Mouse (Mus musculus): Measurements from ENCODE around the gene Arhgef28.

Gene Arhgef28

DNA sequence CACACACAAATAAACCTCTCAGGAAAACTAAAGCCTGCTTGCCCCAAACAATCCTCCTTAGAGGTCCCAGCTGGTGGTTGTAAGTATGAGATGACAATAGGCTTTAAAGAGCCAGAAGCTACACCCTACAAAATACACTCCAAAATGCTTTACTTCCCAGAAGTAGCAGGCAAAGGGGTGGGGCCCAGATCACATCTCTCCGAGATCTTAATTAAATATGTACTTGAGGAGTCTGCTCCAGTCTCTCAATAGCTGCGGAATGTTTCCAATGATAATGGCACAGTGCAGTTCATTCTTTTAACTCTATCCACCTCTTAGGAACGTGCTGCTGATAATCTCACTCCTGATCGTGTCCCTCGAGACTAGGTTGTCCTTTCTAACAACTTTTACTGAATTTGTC is 240.2 kb downstream of the Arhgef28 start:
- no peak for DNase-seq (ENCODE audit: low read depth, low spot score)

DNA sequence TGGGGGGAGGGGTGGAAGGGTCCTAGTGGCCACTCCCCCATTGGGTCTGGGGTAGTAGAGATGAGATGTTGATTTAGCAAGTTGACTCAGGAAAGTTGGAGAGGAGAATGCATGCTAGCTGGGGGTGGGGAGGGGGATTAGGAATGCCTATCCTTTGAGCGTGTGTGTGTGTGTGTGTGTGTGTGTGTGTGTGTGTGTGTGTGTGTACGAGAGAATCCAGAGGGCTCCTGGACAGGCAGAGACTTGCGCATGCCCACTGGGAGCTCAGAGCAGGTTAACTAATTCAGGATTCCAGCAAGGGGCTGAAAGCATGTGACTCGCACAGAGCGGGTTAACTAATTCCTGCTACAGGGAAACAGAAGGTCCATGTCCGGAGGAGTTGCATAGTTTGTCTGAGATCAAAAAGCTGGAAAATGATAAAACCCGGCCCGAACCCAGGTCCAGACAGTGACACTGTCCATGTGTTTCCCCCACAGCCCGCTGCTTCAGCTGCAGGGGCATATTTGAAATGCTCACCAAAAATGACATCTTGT is 241.3 kb downstream of the Arhgef28 start:
- DNase-seq (ENCODE audit: low read depth, low spot score), result no peak

DNA sequence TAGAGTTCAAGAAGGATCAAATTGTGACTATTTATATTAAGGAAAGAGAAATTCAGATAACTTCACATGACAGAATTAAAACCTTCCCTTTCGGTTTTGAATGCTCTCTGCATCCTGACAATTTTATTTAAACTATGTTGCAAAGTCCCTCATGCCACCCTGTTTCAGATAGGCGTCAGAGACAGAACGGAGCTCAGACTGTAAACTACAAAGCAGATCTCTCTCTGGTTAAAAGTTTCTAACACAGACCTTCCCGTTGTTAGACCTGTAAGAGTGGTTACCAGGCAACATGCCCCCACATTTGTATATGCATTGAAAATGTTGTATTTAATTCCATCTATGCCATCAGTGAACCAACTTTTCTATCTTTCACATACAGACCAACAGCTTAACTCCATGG is 246.1 kb downstream of the Arhgef28 start:
- no peak for DNase-seq (ENCODE audit: low read depth, low spot score)

DNA sequence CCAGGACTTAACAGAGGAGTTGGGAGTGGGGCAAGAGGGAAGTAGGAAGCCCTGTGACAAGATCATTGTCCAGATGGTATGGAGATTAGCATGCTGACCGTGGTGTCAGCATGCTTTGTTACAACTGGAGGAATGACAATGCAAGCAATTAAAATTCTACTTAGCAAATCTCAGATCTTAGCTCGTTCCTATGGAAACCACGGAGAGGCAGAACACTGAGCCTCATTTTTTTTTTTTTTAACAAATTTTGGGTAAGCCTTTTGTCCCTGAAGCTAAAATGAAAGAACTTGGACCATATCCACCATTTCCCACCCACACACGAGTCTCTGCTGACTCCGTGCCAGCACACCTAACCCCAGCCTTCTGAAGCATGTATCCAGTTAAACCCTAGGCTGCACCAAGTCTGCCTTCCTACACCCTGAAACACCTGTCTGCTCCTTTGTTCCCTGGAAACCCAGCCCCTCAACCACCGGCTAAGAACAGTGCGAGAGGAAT is 246.8 kb downstream of the Arhgef28 start:
- DNase-seq (ENCODE audit: low read depth, low spot score), result peak; percentile 55

DNA sequence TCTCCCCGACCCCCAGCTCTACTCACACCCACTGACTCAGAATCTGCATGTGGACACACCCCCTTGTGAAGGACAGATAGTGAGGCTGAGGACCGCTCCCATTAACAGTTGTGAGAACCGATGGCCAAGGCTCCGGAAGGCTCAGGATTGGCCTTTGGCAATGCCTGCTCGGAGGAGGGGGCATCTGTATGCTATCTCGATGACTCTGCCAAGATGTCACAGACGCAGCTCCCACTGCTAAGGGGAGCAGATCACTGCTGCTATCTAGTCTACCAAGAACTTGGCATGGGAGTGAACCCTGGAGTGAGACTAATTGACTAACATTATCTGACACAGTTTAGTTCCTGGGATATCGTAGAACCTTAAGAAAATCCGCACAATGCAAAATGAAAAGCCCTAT is 250.5 kb downstream of the Arhgef28 start:
- DNase-seq (ENCODE audit: low read depth, low spot score), result no peak

DNA sequence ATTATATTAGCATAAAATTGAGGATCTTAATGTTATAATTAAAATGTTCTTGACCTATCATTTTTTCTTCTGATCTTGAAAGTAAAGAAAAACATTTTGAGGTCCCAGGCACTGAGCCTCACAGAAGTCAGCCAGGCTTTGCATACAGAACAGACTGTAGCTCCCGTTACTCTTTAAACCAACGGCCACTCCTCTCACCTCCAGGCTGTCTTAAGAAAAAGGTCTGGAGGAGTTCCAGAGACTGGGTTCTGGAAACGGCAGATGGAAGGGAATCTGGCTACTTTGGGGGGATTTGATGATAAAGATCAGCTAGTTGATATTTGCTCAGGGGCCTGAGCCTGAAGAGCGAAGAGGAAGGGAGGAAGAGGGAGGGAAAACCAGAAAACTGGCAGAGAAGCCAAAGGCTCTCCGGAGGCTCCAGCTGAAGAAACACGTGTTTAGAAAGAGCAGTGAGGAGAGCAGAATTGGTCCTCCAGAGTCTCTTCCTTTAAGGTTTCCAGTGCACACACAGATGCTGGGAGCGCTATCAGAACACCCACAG is 251.2 kb downstream of the Arhgef28 start:
- DNase-seq (ENCODE audit: low read depth, low spot score), result no peak

DNA sequence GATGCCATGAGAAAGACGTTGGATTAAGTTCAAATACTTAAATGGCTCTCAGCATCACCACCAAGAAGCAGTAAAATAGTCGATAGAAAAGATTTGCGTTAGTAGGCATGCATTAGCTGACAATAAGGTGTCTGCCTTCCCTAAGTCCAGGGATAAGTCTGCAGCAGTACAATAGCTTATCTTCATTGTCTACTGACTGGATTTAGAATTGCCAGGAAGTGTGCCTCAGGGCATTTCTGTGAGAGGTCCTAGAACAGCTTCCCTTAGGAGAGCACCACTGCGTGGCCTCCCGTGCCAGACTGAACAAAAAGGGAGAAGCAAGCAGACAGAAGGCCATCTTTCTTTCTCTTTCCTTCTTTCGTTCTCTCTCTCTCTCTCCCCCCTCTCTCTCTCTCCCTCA is 252.2 kb downstream of the Arhgef28 start:
- no peak for DNase-seq (ENCODE audit: low read depth, low spot score)

DNA sequence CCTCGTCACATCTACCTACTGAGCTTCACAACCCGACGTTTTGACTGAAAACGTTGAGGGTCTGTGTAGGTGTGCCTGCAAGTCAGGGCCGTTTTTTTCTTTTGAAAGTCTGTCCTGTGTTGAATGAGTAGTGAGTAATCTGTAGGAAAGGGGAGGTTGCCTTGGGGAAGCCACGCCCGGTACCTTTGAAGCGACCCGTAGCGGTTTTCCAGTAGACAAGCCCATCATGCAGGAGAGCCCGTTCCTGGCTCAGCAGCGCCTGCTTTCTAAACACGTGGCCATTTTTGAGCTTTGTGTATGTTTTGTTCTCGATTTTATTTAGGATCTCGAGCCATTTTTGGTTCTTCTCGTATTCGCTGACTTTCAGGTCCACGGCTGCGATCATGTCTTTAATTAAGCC is 252.7 kb downstream of the Arhgef28 start:
- no peak for DNase-seq (ENCODE audit: low read depth, low spot score)

DNA sequence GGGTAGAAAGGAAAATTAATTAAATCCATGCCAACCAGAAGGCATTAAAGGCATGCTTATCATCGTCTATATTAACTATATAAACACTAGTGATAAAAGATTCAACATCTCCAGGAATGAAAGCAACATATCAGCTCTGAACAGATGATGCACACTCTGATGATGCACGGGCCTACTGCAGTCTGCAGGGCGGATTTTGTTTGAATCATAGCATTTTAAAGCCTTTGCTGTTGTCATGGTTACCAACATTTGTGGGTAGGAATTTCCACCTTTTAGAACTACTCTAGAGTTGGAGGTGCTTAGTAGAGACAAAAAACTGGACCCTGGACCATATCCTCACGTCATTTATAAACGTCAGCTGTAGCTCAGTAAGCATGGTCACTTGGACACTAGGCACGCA is 257.4 kb downstream of the Arhgef28 start:
- no peak for DNase-seq (ENCODE audit: low read depth, low spot score)

DNA sequence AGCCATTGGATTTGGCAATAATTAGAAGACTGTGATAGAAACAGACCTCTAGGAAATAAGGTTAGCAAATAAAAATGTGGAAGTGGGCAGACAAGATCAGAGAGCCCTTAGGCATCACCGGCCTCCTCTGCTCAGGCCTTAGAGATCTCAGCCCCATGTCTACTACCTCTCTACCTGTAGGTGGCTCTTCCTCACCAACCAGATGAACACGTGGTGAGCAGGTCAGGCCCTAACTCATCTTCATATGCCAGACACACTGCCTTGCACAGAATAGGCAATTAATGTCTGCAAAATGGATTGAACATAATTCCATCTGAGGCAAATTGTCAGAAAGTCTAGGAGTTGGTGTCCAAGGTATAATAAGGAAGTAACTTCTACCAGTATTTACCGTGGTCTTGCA is 258.6 kb downstream of the Arhgef28 start:
- DNase-seq (ENCODE audit: low read depth, low spot score), result no peak

DNA sequence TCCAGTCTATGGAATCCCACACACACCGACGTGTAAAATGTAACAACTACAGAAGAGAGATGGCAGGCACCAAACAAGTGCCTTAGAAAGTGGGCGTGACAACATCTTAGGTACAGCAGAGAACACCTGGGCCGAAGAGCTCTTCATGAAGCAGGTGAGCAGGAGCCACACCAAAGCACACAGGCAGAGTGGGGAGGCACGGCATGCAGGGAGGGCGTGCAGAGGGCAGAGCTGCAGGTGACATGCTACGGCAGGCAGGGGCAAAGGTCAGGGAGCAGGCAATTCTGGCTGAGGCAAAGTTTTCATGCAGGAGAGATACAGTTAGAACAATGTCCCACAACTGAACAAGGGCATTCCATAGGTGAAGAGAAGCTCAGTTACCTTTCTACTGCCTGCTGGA is 259.8 kb downstream of the Arhgef28 start:
- no peak for DNase-seq (ENCODE audit: low read depth, low spot score)

DNA sequence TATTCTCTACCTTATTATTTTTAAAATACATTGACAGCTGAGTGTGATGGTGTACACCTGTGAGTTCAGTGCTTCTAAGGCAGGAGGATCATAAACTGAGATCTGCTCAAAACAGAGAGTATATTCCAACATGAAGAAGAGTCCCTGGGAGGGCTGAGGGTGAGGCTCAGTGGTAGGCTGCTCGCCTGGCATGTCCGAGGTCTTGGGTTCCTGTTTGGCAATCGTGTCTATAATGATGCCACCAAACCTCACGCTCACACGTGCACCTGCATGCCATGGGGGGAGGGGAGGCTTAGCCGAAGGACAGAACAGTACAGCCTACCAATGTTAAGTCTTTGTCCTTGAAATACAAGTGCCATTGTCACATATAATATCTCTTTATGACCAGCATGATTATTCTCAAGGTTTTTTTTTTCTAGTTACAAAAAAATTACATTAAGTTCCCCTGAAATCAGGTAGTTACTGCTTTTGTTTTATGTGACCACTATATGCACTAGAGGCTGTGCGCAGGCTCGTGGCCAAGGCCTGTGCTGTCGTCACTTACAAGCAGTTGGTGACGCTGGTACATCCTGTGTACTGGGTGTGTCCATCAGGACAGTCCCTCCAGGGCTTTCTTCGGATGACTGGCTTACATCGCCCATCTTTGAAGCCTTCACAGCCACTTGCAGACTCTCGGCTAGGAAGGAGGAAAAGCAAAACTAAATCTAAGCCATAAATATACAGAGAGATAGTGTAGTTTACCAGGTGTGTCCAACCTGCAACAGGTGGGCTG is 264.1 kb downstream of the Arhgef28 start:
- no peak for DNase-seq (ENCODE audit: low read depth, low spot score)

DNA sequence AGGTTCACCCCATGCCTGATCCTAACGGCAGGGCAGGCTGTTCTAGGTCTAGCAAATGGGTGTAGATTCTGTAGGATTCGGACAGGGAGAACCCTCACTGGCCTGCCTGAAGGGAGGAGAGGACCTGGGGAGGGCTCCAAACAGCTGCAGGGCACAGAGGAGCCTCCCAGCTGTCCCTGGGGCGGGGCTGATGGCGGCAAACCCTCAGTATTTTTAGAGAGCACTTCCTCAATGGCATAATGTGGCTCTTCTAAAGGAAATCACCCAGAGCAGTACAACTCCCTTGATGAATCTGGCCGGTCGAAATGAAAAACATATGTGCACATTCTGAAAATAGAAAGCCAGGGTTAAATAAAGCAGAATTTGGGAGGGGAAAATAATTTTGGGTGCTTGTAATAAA is 265.1 kb downstream of the Arhgef28 start:
- DNase-seq (ENCODE audit: low read depth, low spot score), result no peak

DNA sequence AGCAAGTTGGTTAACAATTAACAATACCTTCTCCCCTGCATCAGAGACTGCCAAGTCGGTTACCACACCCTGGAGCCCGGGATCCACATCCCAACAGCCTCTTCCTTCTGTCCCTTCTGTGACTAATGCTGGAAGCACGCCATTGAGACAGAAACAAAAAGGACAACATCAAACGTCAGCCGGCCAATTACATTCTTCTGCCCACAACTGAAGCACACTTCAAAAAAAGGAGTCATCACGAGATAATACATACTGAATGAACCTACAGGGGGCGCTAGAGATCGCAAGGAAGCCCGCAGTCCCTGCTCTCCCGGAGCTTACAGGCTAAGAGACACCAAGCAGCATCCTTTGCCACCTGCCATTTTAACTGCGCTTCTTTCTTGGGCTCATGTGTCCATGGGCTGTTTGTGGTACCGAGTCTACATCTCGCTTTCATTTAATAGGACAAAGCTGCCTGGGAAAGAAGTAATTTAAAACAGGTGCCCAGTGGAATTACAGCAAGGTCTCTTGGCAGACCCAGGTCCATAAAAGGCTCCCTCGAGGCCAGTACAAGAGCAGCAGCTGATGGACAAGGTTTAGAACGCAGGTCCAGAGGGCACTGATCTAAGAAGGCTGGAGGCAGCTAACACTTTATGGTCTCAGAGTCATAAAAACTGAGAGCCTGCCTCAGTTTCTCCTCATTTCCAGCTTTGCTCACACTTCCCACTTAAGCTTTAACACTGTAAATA is 266.6 kb downstream of the Arhgef28 start:
- no peak for DNase-seq (ENCODE audit: low read depth, low spot score)

DNA sequence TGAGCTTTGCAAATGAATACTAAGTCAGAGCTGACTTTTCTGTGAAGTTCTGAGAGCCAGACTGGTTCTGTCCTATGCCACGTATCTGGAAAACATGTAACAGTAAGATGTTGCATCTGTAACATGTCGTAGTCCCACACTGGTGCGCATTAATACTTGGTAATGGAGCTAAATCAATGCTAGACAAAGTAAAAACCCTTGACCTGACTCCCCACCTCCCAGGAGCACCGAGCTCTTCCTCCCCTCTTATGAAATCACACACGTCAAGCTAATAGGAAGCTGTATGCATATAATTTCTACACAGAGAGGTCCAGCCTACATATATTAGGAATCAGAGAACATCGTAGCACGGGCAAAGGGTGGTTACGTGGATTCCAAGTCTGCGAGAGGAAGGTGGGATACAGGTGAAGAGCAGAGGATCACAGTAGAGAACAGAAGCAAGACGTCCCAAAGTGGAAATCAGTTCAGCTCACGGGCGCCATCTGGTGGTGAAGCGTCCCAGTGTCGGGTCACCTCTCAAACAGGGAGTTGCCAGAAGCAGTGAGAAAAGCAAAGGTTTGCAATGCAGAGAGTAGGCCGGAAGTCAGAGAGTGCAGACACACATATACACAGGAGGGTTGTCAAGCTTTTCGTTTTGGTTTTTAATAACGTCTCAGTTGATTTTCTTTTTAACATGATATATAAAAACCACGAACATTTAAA is 267.5 kb downstream of the Arhgef28 start:
- peak; percentile 49 for DNase-seq (ENCODE audit: low read depth, low spot score)

DNA sequence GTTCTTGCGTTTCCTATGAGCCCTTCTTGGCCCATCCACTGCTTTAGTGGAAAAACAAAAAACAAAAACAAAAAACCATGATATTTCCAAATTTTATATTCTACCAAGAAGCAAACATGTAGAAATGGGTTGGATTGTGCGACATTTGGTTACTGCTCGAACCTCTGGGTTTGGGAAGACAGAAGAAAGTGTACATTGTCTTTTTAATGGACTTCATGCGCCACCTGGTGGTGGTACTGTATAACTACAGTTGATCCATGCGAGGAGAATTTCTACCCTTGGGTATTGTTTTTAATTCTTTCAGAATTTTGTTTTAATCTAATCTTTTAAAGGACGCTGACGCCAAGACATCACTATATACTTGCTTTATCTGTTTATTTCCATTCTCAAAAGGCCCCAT is 268.3 kb downstream of the Arhgef28 start:
- peak; percentile 46 for DNase-seq (ENCODE audit: low read depth, low spot score)

DNA sequence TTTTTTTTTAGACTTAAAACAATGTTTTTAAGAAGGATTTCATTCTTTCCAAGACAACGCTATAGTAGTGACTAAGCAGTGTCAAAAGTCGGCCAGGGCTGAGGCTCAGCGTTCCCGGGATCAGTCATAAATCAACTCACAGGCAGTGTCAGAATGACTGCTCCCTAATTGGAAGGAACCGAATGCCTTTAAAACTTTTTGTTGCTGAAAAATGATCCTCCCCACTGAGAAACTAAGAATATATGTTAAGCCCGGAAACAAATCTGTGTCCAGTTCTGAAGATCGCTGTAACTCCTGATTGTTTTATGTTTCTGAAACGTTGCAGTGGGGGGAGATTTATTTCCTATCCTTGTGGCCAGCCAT is 278.1 kb downstream of the Arhgef28 start:
- no peak for DNase-seq (ENCODE audit: low read depth, low spot score)

DNA sequence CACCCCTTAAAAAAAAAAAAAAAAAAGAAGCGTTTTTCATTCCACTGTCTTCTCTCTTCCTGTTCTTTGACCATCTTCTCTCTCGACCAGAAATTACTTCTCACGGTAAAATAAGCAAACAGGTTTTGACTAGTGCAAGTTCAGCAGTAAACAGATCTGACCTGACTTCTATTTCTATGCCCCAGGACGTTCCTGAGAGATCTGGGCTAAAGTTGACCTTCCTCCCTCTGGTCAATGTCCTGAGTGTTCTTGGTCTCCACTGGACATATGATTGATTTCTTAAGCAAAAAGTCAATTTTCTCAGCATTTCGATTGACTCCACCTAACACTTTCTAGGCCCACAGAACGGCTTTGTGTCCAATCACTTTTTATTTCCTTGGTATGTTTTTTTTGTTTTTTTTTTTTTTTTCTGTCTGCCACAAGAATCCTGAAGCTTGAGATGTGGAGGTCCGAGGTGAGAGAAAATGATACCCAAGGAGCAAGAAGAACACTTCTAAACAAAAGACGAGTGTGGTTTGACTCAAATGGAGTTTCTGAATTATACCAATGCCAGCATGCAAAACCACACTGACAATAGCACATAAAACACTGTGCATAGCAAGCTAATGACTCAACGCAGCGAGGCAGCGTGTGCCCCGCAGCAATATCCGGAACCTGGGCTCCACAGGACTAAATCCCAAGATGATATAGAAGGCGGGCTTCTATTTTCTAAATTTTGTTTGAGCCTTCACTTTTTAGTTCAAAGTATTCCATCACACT is 278.7 kb downstream of the Arhgef28 start:
- no peak for DNase-seq (ENCODE audit: low read depth, low spot score)

DNA sequence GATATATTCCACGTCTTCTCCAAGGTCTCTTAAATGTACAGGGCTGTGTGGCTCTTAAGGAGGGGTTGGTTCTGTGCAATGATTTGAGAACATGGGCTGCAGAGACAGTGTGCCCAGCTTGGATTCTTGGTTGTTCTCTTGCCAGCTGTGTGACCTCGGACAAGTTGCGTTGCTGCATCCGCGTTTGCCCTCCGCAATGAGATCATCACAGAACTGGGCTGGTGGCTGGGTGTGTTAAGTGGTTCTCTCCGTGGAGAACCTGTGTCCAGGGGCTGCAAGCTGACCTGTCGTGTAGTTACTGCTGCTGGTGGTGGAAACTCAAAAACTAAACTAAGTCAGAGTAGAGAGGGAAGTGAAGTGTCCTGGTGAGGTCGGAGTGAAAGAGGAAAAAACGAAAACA is 279.9 kb downstream of the Arhgef28 start:
- DNase-seq (ENCODE audit: low read depth, low spot score), result no peak

DNA sequence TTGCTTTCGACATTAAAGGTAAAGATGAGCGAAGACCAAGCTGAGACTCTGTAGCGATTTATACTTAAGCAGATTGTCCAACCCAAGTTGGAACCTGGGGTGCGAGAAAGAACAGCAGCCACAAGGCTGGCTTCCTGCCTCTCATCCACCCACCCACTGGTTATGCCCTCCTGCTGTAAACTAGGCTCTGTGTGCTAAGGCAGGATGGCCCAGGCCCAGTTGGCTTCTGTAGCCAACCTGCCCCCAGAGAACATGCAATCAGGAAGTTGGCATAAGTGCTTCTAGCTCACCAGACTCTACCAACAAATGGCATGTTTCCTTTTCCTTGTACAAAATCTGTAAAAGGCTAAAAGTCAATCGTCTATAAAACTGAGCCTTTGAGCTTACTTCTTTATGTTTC is 283.2 kb downstream of the Arhgef28 start:
- DNase-seq (ENCODE audit: low read depth, low spot score), result no peak

DNA sequence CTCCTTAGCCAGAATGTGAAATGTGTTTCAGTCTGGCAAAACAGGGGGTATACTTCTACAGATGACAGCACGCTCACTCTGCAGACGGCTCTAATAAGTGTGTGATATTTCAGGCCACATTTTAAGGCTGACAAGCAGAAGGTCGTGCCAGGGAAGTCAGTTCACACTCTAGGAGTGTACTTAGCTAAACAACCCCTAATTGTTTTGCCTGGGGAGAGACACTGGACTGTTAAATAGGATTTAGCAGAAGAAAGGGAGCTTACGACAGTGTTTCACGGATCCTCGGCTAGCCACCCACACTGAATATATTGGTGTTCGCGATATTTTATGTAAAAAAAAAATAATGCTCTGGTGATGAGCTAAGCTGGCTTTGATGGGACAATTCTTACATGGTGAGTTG is 286.6 kb downstream of the Arhgef28 start:
- DNase-seq (ENCODE audit: low read depth, low spot score), result no peak
